Mouse (Mus musculus) lung, postnatal 14 days (tissue): Measurements from ENCODE around the gene Coa4.
A peak's percentile ranks its signal among the peaks of the same experiment; 100 is the strongest.

ENCODE experiments used
- DNase-seq: peaks from one replicate; pipeline ENCODE4 v3.0.0; 2021

Coa4 gene

GRCm38 (mm10) chr7:100569907-100570306 is 33.0 kb downstream of the Coa4 start:
- no peak for DNase-seq

GRCm38 (mm10) chr7:100570930-100571715 is 34.3 kb downstream of the Coa4 start:
- DNase-seq, result no peak

GRCm38 (mm10) chr7:100572061-100572460 is 35.2 kb downstream of the Coa4 start:
- no peak for DNase-seq

GRCm38 (mm10) chr7:100572704-100573103 is 35.8 kb downstream of the Coa4 start:
- DNase-seq, result no peak

GRCm38 (mm10) chr7:100578794-100579193 is 41.9 kb downstream of the Coa4 start:
- no peak for DNase-seq

- no peak for DNase-seq
These were observed 45.4 kb downstream of the Coa4 start for GRCm38 (mm10) chr7:100582235-100582634.

GRCm38 (mm10) chr7:100582727-100583236 is 45.9 kb downstream of the Coa4 start:
- DNase-seq, result peak; percentile 90

GRCm38 (mm10) chr7:100589816-100590215 is 52.9 kb downstream of the Coa4 start:
- DNase-seq, result no peak
